Mouse (Mus musculus) neural tube, embryonic 10.5 days (tissue): Measurements from ENCODE around the gene Plxnc1.

Experiments
- DNase-seq: peaks from one replicate; pipeline ENCODE4 v3.0.0-alpha.2; 2017; ENCODE audit warnings: low spot score; ENCODE audit errors: extremely low spot score

The Plxnc1 gene

DNA sequence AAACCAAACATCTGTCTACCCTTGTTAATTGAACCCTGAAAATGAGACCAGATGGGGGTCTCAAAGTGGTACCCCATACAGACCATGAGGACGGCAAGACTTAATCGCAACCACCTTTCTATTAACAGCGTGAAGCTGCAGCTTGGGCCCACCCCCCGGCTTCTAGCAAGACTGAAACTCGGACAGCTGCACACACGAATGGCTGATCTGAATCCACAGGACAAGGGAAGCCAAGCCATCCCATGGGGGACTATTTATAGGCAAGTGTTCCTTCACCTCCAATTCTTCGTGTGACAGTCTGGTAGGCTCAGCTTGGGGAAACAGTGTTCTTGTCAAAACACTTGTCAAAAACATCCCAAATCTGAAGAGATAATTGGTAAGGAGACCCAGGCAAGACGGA is 24.1 kb downstream of the Plxnc1 start:
- no peak for DNase-seq

DNA sequence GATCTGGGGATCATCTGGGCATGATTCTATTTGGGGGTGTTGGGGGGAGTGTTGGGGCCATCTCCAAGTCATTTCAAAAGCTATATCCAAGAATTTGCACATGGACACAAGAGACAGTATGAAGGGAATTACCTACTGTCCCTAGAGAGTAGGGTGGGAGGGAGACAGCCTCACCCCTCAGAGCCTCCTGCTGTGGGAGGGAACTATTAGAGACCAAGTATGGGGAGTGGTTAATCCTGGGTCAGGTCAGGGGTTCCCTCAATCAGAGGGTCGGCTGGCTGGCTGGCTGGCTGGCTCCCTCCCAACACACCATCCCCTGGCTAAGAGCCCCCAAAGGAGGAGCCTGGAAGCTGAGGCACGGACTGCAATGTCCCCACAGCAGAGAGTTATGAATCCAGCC is 24.7 kb downstream of the Plxnc1 start:
- DNase-seq, result no peak

DNA sequence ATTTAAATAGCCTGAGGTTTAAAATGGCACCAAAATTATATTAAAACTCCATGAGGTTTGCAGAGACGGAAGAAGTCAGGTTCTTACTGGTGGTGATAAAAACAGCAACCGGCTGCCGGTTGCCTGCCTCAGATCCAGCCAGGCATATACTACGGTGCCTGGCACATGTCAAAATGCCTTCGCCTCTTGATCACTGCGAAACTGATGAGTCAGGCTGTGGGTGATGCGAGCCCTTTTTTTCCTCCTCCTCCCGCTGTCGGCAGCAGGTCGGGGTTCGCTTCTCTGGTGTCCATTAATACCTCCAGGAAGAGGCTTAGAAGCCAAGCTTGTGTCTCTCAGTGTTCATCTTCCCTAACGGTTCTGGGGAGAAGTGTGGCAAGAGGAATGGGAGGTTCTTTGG is 25.1 kb downstream of the Plxnc1 start:
- no peak for DNase-seq

DNA sequence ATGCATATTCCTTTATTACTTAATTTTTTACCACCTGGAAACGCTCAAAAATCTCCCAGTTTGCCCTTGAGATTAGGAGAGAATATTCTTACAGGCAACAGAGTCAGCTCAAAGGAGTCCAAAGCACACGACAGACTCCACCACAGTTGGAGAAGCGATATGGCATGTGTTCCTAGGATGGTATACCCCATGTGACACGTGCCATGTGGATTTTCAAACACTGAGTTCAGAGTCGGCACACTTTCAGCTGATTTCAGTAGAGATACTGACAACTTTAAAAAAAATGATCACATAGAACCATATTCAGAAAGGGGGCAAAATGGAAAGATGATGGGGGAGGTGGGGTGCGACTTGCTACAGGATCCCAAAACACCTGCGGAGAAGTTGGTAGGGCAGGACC is 26.0 kb downstream of the Plxnc1 start:
- no peak for DNase-seq

DNA sequence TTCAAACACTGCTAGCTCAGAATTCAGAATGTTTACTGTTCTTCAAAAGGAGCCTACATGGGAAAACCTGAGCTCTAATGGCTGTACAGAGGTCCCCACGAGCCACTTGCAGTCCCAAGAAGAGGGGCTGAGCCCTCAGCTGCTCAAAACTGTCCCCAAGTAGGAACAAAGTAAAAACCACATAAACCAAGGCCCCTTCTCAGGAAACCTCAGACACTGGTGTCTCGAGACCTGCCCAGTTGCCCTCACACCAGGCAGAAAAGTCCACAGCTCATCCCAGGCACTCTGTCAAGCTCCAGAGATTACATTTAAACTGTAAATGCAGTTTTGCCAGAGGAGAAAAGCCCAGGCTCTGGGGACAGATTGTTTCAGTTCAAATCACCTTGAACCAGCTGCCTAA is 26.6 kb downstream of the Plxnc1 start:
- DNase-seq, result no peak

DNA sequence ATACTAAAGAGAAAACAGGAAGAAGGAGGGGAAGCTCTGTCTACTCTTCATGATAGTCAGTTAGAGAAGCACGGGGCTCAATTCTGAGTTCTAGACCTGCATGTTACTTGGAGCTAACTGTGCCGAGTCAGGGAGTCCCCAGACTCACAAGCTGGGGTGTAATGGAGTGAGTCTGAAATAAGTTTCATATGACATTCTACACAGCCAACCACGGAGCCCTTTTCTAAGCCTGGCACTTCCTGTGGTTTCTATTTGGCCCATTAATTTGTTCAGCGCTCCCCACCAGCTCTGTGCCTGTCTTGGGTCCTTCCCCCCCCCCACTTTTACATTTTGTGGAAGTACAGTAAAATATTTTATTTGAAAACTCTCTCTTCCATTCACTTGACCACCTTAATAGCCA is 27.3 kb downstream of the Plxnc1 start:
- no peak for DNase-seq

DNA sequence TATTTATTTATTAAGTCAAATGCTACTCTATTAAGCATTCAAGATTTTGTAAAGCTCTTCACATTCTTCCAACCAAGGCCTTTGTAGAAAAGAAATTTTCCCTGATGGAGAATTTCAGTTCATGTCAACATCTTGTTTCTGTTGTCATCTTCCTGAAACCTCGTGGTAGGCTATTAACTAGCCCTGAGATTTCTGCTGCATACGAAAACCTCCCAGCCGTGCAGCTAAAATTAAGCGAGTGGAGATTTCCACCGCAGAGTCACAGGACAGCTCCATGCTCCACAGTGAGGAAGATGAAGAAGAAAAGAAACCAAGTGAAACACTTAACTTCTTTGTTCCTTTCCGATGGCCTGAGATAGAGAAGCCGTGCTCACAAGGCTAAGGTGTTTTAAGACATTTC is 28.0 kb downstream of the Plxnc1 start:
- DNase-seq, result no peak

DNA sequence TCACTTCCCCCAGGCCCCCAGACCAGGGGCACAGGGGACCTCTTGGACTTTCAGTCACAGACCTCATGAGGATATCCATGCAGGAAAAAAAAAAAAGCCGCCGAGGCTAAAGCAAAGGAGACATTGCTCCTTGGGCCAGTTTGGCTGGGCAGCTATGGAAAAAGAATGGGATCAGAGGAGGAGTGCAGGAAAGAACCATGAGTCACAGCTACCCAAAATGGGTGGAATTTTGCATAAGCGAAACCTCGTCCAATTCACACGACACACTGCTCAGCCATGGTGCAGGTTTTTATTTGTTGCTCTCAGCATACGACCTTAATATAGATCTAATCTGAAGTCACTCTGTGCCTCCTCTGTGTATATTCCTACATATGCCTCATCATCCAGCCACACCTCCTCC is 28.9 kb downstream of the Plxnc1 start:
- no peak for DNase-seq

DNA sequence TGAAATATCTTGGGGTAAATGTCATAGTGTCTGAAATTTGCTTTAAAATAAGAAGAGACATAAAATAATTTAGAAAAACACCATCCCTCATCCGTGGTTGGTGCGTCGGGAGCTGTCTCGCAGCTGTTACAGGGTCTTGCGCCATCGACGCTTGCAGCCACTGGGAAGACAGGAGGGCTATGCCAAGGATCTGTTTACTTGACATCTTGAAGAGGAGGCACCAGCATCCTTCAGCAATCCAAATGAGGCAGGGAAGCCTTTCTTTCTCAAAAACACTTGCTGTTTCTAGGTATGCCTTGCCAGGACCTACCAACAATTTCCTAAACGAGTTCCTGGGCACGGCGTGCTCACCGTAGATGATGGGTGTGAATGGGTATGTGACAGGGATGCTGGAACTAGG is 30.6 kb downstream of the Plxnc1 start:
- no peak for DNase-seq

DNA sequence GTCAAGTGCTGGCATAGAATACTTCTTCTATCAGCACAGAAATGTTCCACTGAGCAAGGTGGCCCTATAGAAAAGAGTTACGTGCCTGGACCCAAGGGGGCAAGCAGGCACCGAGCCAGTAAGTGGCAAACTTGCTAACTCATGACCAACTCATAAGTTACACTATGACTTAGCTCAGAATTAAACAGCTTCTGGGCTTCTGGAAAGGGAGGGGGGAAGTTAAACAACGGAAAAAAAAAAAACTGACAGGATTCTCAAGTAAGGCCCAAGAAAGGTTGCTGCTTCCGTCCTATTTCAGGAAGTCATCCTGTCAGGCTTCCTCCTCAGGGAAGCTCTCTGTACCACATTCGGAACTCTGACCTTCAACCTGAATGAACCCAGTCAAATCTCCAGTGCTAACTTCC is 31.3 kb downstream of the Plxnc1 start:
- no peak for DNase-seq

DNA sequence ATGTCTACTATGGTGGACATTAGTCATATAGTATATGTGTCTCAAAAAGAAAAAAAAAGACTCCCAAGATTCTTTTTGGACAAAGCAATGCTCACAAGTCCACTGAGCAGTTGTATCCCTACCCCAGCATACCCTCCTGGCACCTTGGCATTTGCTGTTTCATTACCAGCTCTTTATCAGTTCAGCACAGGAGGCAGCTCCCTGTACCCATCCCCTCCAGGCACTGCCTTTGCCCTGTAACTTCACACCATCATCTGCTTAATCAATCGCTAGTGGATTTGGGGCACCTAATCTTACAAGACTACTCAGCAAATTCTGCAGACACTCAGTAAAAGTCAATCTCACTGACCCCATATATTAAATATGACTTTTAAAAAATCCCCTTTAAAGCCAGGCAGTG is 32.1 kb downstream of the Plxnc1 start:
- DNase-seq, result no peak

DNA sequence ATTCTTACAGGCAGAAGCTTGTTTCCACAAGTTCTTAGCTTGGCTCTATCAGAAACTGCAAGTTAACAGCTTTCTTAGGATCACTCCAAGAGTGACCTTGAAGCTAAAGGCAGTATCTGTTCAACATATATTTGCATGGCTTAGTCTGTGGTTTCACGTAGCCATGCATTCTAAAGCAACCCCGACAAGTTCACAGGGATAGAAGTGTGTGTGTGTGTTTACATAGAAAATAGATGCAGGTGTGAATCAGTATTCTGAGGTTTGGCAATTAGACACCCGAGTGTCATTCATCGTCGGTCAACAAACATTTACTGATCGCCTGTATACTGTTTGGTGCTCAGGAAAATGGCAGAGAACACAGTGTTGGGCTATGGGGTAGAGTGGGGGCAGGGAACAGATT is 33.5 kb downstream of the Plxnc1 start:
- DNase-seq, result no peak

DNA sequence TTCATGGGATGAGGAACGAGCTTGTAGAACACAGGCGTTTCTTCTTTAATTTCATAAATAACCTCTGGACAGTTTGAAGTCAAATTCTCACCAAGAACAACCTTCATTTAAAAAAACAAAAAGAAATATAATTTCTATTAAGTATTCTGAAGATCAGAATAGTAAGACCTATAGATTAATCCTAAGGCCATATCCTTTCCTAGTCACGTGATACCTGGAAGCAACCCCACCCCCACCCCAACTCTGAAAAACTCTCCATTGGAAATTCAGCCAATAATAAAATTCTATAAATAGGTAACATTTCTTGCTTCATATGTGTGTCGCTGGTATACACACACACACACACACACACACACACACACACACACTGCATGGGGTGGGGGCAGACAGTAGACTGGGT is 34.1 kb downstream of the Plxnc1 start:
- DNase-seq, result no peak

DNA sequence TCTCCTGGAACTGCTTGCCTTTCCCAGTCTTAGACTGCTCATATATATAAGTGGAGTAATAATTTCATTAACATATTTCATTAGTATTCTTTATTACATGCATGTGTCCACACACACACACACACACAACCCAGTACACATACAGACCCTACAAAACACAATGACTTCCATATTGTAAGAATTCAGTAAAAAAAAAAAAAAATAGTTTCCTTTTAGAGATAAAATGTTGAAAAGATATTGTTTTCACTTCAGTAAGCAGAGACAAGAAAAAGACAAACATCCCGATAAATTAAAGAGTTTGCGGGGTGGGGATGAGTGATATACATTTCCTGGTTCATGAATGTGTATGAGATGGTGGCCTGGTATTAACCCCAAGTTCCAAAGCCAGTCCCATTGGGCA is 34.8 kb downstream of the Plxnc1 start:
- DNase-seq, result no peak

DNA sequence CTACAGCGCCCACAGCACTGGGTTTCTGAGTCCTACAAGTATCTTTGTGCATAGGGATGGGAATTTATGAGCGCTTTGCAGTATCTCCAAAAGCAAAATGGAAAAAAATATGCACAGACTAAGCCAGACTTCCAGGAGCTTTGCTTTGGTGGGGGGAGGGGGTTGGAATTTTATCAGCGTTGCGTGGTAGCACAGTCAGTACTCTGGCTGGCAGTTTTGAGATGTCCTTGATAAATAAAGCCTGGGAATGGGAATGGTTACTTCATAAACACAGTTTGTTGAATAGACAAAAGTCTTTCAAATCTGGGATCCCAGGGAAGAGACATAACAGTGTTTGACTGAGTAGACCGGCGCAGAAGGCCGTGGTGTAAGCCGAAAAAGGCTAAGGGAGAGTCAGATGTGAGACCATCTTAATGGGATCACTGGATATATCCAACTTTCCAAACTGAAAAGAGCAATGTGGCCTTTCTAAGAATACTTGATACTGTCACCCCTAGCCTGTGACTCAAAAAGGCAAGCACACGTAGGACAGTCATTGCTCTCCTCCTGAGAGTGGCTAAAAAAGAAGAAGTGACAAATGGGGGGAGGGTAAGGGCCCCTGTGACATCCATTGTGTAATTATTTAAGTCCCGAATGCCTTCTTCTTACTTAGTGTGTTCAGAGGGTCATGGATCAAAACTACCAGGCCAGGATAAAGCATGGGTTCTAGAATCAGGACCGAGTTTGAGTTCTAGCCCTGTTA is 35.5 kb downstream of the Plxnc1 start:
- DNase-seq, result no peak

DNA sequence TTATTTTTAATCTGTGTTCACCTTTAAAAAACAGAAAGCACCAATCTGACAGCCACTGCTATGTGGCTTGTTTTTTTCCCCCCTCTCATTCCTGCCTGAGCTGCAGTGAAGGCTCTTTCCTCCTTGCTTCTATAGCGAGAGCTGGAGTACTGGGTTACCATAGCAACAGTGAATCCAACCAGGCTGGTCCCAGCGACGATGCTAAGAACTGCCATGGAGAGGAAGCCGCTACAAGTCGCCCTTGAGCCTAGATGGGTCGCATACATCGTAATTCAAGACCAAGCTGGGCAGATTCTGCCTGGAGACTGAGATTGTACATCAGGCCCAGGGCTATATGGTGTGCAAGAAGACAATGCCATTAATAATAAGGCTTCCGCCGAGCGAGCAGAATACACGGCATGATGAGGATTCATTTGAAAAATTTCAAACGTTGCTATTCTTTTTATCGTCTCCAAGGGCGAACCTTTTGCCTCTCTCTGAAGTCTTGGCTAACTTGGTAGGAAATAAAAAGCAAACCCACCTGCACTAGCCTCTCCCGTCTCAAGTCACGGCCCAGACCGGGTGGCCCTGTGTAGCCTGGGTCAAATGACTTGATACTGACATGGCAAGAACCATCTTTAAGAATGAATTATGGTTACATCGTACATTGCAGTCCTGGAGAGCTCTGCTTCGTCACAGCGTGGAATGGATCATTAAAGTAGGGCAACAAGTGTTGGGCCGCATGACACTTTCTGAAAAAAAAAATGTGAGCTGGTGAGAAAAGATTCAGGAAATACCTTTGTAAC is 38.8 kb downstream of the Plxnc1 start:
- peak; percentile 48 for DNase-seq

DNA sequence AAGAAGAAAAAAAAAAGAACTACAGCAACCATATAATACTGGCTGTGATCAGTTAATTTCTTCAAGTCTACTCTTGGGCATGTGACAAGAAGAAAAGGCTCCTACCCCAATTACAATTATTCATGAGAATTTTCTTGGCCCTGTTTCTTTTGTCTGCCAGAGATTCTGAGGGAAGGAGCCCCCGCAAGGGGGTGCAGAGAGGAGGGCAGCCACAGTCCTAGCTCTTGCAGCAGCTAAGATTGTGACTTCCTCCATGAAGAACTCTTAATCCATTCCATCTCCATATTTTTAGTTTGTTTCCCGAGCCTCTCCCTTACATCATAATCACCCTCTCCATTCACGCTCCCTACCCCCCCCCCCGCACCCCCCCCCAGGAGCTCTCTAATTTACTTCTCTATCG is 39.4 kb downstream of the Plxnc1 start:
- DNase-seq, result no peak

DNA sequence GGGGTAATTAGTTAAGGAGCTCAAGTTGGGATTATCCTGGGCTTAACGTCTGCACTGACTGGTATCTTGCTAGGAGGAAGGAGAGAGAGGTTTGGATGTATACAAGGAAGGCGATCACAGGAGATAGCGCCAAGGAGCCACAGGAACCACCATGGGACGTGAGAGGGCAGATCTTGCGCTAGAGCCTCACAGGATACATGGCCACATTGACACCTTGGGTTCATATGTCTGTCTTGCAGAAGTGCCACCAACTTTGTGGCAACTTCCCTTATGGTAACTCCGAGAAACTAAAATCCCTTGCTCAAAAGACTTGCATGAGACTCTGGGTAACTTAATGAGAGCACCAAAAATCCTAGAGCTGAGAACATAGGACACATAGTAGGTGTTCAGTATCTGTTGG is 47.7 kb downstream of the Plxnc1 start:
- no peak for DNase-seq

DNA sequence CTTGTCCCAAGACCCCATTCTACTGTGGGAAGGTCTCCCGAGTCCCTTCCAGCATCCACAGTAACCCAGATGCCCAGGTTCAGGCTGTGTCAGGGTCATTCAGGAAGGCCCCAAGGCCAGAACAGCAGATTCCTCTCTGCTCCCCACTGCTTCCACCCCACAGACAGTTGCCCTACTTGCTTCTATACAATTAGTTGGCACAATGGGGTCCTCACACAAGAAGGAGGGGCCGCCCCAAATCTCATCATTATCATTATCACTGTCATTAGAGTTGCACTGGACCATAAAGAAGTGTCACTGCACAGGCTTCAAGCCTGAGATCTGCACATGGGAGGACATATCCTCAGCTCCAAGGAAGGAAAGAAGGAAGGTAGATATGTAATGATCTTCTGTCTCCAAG is 48.3 kb downstream of the Plxnc1 start:
- DNase-seq, result no peak

DNA sequence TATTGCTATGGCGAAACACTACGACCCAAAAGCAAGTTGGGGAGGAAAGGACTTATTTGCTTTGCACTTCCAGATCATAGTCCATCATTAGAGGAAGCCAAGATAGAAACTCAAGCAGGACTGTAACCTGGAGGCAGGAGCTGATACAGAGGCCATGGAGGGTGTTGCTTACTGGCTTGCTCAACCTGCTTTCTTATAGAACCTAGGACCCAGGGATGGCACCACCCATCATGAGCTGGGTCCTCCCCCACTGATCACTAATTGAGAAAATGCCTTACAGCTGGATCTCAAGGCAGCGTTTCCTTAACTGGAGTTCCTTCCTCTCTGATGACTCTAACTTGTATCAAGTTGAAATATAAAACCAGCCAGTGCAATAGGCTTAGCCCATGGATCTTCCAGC is 48.8 kb downstream of the Plxnc1 start:
- DNase-seq, result no peak

DNA sequence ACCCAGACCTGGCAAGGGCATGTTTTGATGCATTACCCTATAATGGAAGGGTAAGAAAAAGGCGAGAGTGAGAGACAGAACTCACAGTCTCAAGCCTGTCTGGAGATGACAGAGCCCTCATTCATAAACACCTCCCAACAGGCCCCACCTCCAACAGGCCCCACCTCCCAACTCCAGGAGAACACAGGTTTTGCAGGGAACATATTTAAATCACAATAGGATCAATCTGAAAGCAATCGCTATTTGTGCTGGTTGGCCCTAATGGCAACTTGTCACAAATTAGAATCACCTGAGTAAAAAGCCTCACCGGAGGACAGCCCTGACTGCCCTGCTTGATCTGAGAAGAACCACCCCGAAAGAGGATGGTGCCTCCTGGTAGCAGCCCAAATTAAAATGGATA is 54.9 kb downstream of the Plxnc1 start:
- DNase-seq, result no peak

DNA sequence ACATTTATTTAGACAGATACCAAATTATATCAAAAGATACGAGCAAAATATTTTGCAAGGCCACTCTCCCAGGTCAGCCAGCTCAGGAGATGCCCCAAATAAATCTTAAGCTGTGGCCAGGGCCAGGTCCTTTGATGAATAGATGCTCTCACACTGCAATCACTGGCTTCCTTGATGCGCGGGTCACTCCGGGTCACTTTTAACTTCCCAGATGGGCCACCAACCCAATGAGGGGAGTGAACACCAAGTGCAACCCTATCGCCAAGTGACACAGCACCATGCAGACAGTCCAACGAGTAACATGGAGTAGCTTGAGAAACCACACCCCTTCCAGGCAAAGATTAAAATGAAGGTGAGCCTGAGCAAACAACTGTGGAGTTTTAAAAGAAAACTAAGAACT is 61.4 kb downstream of the Plxnc1 start:
- DNase-seq, result no peak

DNA sequence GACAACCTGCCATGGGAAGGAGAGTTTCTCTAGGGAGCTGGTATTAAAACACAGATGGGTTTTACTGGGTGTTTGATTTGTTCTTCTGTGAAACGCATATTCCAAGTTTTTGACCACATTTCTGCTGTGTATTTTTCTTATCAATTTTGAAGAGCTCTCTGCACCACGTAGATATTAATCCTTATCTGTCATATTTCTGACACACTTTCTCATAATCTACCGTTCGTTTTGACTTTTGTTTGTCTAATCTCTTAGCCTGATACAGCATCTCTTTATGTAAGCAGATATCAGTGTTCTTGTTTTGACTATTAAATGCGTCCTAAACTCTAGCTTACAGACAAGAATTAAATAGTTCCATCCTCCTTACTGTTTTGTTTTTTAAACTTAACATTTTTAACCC is 73.1 kb downstream of the Plxnc1 start:
- no peak for DNase-seq
